Mouse (Mus musculus) neural tube, embryonic 13.5 days (tissue): ENCODE results near the gene Tbx10. TPM values are rescaled to one million over a fixed set of nuclear protein-coding genes. Genes with fewer than 3 reads are reported as not detected.
A peak's percentile ranks its signal among the peaks of the same experiment; 100 is the strongest.

Experiments
- ATAC-seq: fragments of 200-750 bp; cut with Nextera tagmentation; 2 replicates; pipeline ENCODE4 v1.8.0; 2017; ENCODE audit warnings: low read depth, mild to moderate bottlenecking, moderate TSS enrichment, moderate library complexity
- H3K27ac ChIP-seq: fragments of 300-500 bp; sonication (generic); replicated peaks from 2 replicates; pipeline ENCODE4 v1.5.1; 2015; ENCODE audit warnings: moderate library complexity, mild to moderate bottlenecking, inconsistent platforms
- H3K27me3 ChIP-seq: fragments of 300-500 bp; sonication (generic); 2 replicates; pipeline ENCODE4 v1.6.1; 2015; ENCODE audit warnings: mild to moderate bottlenecking, inconsistent platforms
- H3K36me3 ChIP-seq: fragments of 300-500 bp; sonication (generic); 2 replicates; pipeline ENCODE4 v1.6.1; 2015; ENCODE audit warnings: mild to moderate bottlenecking, inconsistent platforms
- H3K4me1 ChIP-seq: fragments of 300-500 bp; sonication (generic); replicated peaks from 2 replicates; pipeline ENCODE4 v1.6.1; 2015; ENCODE audit warnings: inconsistent platforms
- H3K4me2 ChIP-seq: fragments of 300-500 bp; sonication (generic); 2 replicates; pipeline ENCODE4 v1.6.1; 2015; ENCODE audit warnings: inconsistent platforms, mild to moderate bottlenecking, moderate library complexity
- H3K4me3 ChIP-seq: fragments of 300-500 bp; sonication (generic); 2 replicates; pipeline ENCODE4 v1.5.1; 2015; ENCODE audit warnings: mild to moderate bottlenecking, inconsistent platforms
- H3K9ac ChIP-seq: fragments of 300-500 bp; sonication (generic); 2 replicates; pipeline ENCODE4 v1.6.1; 2015; ENCODE audit warnings: moderate library complexity, mild to moderate bottlenecking, inconsistent platforms
- H3K9me3 ChIP-seq: fragments of 300-500 bp; sonication (generic); 2 replicates; pipeline ENCODE4 v1.6.1; 2016; ENCODE audit warnings: inconsistent platforms
- WGBS: fragments of 180-500 bp; shearing (Covaris S2); methylation state at CpG from one replicate; pipeline ENCODE4 v1.1.7; 2015; 5-methylcytosine and 5-hydroxymethylcytosine counted together
- polyA plus RNA-seq: library from polyadenylated mRNA; unstranded; fragments of >200 nt; fragmentation: Nextera tagmentation; extraction: Ambion mirVana; gene quantifications from 2 replicates; pipeline ENCODE4 v1.2.1, GENCODE M21; 2015

Gene Tbx10
- polyA plus RNA-seq, 1 experiment from 2014 or later = not detected

DNA sequence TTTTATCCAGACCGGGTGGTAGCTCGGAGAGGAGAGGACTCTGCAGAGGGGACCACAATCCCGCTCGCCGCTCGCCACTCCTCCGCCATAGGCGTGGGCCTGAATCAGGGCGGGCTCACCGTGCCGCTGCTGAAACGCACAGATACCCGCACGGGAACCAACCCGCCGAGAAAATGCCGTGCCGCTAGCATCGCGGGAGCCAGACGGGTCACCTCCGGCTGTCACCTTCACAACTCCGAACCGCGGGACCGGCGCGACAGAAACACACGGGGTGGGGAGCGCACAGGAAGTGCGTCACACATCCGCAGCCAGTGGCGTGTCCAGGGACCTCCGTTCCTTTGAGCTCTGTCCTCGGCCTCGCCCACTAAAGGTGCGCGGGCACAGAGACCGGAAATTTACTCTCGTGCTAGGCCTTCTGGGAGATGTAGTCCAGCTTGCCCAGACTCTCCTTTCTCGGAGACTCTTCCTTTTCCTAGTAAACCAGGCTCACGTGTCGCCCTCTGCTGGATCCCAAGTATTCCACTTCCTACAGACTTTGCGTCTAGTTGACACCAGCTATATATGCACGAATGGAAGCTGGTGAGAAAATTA lies 20.0 kb downstream of the Tbx10 start, which contains the start of gene Ndufv1:
Gene Ndufv1, minus strand, starts transcription at position 375 of the 591 bp plus-strand sequence.
- H3K9ac ChIP-seq = peak within 1 kb of the TSS; percentile 80
- peaks cover 20% of the 10 kb centered on the region for H3K4me1 ChIP-seq
- H3K27me3 ChIP-seq = no peaks in the 10 kb centered on the region
- peak within 1 kb of the TSS; percentile 73 for H3K27ac ChIP-seq
- peak; percentile 99 for ATAC-seq
- no peaks in the 10 kb centered on the region for H3K9me3 ChIP-seq
- under 1% methylated on average over 45 of the region's 45 CpGs for WGBS
- H3K4me2 ChIP-seq = peak within 1 kb of the TSS; percentile 61
- H3K4me3 ChIP-seq = peak within 1 kb of the TSS; percentile 79
- peaks cover 34% of the 10 kb centered on the region for H3K36me3 ChIP-seq

DNA sequence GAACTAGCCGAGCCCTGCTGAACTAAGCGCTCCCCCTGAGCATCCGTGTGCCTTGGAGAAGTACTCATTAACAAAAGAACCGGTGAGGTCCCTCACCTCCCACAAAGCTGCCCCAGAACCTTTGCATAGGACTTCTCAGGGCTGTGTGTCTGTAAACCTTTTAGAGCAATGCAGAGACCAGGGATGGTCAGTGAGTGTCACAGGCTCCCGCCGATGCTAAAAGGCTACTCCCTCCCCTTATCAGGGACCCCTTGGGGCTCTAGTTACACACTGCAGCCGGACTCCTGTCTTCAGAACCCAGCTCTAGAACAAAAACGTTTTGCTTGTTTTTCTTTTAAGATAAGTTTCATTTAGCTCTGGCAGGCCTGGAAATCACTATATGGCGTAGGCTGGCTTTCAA lies 20.5 kb downstream of the Tbx10 start:
- no peaks in the 10 kb centered on the region for H3K9me3 ChIP-seq
- H3K27me3 ChIP-seq = no peaks in the 10 kb centered on the region
- ATAC-seq = no peak; the same call in 1 of the 2 replicates
- peak overlapping the region; percentile 79 for H3K4me3 ChIP-seq
- peaks cover 29% of the 10 kb centered on the region for H3K36me3 ChIP-seq
- WGBS = 21% methylated on average over 9 of the region's 9 CpGs
- peaks cover 20% of the 10 kb centered on the region for H3K4me1 ChIP-seq
- peak overlapping the region; percentile 44 for H3K9ac ChIP-seq
- no peak overlapping the region for H3K27ac ChIP-seq
- peak overlapping the region; percentile 47 for H3K4me2 ChIP-seq

DNA sequence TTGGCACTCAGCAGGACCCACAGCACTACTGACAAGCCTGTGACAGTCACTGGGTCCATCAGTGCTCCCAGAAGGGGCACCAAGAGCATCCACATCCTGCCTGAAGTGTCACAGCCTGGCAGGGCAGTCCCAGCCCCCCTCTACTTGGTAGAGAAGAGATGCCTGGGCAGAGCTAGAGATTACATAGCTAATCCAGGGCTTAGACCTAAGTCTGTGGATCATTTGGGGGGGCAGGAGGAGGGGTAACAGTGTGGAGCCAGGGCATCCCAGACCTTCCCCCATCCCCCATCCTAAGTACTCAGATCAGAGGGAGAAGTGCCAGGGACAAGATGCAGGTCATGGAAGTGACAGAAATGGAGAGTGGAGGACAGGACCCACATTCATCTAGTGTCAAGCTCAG lies 22.2 kb downstream of the Tbx10 start:
- Histone ChIP-seq H3K4me2 (no peak overlapping the region), H3K4me1 (peaks cover 20% of the 10 kb centered on the region), H3K4me3 (no peak overlapping the region), H3K27me3 (no peaks in the 10 kb centered on the region), H3K27ac (no peak overlapping the region), H3K9ac (no peak overlapping the region), H3K36me3 (peaks cover 11% of the 10 kb centered on the region), H3K9me3 (no peaks in the 10 kb centered on the region)
- no peak for ATAC-seq

DNA sequence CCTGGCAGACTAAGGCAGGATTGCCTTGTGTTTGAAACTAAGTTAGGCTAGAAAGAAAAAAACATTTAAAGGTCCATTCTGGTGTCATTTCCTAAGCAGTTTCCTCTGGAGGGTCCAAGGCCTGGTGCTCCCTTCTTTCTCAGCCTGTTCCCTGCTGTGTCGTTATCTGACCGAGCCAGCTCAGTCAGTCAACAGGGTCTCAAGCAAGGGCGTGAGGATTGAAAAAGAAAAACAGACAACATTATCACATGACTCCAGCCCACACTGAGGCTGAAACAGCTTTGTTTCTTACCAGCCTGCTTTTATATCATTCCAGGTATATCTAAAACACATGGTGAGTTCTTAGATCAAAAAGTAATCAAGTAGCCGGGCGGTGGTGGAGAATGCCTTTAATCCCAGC lies 23.1 kb downstream of the Tbx10 start:
- ATAC-seq = no peak
- peaks cover 4% of the 10 kb centered on the region; the same call in 1 of the 2 replicates for H3K36me3 ChIP-seq
- WGBS = 64% methylated on average over 5 of the region's 5 CpGs
- H3K4me3 ChIP-seq = no peak overlapping the region
- H3K9ac ChIP-seq = 0 out of 2 replicates have a peak overlapping the region, but pooled peaks have one; percentile 5
- no peak overlapping the region for H3K27ac ChIP-seq
- no peak overlapping the region for H3K4me2 ChIP-seq
- no peaks in the 10 kb centered on the region for H3K9me3 ChIP-seq
- peaks cover 20% of the 10 kb centered on the region for H3K4me1 ChIP-seq
- H3K27me3 ChIP-seq = no peaks in the 10 kb centered on the region

DNA sequence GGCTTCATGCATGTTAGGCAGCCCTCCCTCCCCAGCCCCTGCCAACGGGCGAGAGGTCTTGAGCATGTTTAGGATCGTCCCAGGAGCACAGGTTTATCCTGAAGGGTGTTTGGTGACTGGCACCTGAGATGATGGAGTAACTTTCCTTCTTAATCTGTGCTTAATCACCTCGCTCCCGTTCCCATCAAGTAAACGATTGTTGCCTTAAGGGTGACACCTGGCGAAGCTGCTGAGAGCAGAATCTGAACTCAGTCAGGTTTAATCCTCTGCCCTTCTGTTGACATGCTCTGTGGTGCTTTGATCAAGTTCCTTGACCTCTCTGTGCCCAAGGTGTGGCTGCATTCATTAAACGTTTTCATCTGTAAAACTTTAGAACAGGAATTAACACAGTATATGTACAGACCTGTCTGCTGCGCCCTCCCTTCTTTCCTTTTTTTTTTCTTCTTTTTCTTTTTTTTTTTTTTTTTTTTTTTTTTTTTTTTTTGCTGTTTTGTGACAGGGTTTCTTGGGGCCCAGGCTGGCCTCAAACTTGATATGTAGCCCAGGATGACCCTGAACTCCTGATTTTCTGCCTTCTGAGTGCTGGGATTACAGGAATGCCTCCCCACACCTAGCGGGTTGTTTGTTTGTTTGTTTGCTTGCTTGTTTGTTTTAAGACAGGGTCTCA lies 25.5 kb downstream of the Tbx10 start:
- WGBS = 74% methylated on average over 10 of the region's 10 CpGs
- H3K27ac ChIP-seq = no peak overlapping the region
- ATAC-seq = no peak
- no peak overlapping the region for H3K4me2 ChIP-seq
- H3K36me3 ChIP-seq = no peaks in the 10 kb centered on the region
- no peaks in the 10 kb centered on the region for H3K9me3 ChIP-seq
- H3K27me3 ChIP-seq = no peaks in the 10 kb centered on the region
- H3K4me1 ChIP-seq = peaks cover 5% of the 10 kb centered on the region; the same call in 1 of the 2 replicates
- H3K4me3 ChIP-seq = no peak overlapping the region
- H3K9ac ChIP-seq = 0 out of 2 replicates have a peak overlapping the region, but pooled peaks have one; percentile 26

DNA sequence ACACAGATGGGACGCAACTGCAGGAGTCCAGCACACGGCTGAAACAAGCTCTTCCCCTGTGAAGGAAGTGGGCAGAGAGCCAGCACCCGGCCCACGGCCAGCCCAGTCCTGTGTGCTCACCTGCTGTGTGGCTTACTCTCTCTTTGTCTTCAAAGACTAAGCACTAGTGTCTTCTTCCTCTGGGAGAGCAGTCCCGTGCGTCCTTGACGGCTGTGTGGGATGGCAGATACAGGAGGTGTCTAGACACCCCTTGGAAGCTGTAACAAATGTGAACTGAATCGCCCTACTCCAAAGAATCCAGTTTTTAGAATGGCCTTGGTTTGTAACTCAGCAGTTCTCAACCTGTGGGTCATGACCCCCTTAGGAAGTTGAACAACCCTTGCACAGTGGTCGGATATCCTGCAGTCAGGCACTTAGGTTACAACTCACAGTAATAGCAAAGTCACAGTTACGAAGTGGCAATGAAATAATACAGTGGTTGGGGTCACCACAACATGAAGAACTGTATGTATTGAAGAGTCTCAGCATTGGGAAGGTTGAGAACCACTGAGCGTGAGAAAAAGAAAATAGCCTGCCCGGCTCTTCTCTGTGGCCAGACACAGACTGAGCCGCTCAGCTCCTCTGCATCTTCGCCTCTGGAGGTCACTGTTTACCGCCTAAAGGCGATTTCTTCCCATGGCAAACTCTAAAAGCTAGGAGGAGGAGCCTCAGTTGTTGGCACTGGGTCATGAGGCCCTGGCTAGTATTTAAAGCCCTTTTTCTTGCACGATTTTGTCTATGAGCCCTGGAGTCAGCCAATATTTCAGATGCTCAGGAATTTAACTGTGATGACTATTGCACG lies 26.4 kb downstream of the Tbx10 start:
- Histone ChIP-seq H3K4me2 (no peak overlapping the region), H3K36me3 (no peaks in the 10 kb centered on the region), H3K9me3 (no peaks in the 10 kb centered on the region), H3K27ac (no peak overlapping the region), H3K9ac (0 out of 2 replicates have a peak overlapping the region, but pooled peaks have one; percentile 38), H3K4me3 (no peak overlapping the region), H3K27me3 (no peaks in the 10 kb centered on the region), H3K4me1 (no peaks in the 10 kb centered on the region; the same call in 1 of the 2 replicates)
- 31% methylated on average over 18 of the region's 18 CpGs for WGBS
- peak; percentile 82 for ATAC-seq

DNA sequence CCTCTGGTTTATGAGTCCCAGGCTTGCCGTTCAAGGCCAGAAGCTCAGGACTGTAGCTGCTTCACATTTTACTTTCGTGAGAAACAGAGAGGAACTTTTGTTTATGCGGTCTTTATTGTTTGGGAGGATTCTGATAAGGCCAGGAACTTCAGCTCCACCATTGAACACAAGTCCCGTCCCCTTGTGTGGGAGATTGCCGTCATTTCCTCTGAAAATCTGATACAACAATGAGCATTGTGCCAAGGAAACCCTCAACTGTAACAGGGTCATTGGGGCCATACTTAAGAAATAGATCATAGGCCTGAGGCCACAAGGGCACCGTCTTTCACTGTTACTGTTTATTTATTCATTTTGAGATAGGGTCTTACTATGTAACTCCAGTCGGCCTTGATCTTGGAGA lies 30.6 kb downstream of the Tbx10 start:
- Histone ChIP-seq H3K36me3 (no peaks in the 10 kb centered on the region), H3K4me1 (no peaks in the 10 kb centered on the region; the same call in 1 of the 2 replicates), H3K4me3 (no peak overlapping the region), H3K9ac (no peak overlapping the region), H3K27me3 (no peaks in the 10 kb centered on the region), H3K9me3 (no peaks in the 10 kb centered on the region), H3K27ac (no peak overlapping the region), H3K4me2 (no peak overlapping the region)
- ATAC-seq = no peak
- 81% methylated on average over 7 of the region's 7 CpGs for WGBS

DNA sequence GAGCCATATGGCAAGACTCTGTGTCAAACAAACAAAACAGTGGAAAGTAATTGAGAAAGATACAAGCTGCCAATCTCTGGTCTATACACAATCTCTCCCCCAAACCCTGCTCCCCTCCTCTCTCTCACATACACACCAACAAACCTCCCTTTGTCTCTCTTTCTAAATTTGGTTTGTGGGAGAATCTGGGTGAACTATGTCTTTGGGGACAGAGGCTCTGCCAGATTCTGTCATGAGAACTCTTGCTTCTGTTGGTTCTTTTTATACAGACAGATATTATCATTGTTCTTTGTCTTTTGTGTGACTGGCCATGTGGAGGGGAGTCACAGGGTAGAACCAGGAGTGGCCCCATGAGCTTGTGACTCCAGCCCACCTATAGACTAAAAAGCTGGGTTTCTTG lies 35.0 kb downstream of the Tbx10 start:
- no peak for ATAC-seq
- Histone ChIP-seq H3K27me3 (no peaks in the 10 kb centered on the region), H3K9ac (no peak overlapping the region)

DNA sequence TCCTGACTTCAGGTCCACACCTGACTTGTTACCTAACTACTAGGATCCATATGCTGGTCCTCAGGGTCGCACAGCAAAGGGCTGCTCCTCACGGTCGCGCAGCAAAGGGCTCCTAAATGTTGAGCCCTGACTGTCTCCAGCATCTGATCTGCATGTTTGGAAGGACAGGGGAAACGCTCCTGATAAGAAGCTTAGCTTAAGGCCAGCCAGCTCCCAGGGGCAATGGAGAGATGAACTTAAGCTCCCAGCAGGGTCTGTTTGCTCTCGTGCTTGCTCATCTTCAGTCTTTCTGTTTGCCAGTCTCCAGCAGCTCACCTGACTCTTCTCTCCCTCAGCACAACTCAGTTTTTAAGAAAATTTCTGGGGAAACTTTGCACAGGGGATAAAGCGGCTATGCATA lies 40.1 kb downstream of the Tbx10 start:
- Histone ChIP-seq H3K4me1 (peaks cover 13% of the 10 kb centered on the region; the same call in 1 of the 2 replicates), H3K4me3 (no peak overlapping the region), H3K4me2 (no peak overlapping the region), H3K36me3 (peaks cover 4% of the 10 kb centered on the region), H3K27me3 (no peaks in the 10 kb centered on the region), H3K9me3 (no peaks in the 10 kb centered on the region), H3K27ac (no peak overlapping the region), H3K9ac (no peak overlapping the region)
- 68% methylated on average over 7 of the region's 7 CpGs for WGBS
- no peak for ATAC-seq

More for the DNA sequence above, 35.0 kb downstream of the Tbx10 start:
- Histone ChIP-seq H3K9me3 (no peaks in the 10 kb centered on the region), H3K36me3 (no peaks in the 10 kb centered on the region), H3K27ac (no peak overlapping the region), H3K4me3 (no peak overlapping the region), H3K4me2 (no peak overlapping the region), H3K4me1 (no peaks in the 10 kb centered on the region)

DNA sequence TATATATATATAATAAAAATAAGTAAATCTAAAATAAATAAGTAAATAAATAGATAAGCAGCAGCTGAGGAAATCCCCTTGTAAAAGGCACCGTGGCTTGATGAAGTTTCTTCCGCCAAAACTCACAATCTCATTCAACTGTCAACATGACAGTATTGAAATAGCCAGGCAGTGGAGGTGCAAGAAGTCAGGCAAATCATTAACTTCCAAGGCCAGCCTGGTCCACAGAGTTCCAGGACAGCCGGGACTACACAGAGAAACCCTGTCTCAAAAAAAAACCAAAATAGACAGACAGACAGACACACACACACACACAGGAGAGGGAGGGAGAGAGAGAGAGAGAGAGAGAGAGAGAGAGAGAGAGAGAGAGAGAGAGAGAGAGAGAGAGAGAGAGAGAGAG lies 40.7 kb downstream of the Tbx10 start:
- WGBS = 73% methylated on average over 3 of the region's 3 CpGs
- H3K9ac ChIP-seq = no peak overlapping the region

DNA sequence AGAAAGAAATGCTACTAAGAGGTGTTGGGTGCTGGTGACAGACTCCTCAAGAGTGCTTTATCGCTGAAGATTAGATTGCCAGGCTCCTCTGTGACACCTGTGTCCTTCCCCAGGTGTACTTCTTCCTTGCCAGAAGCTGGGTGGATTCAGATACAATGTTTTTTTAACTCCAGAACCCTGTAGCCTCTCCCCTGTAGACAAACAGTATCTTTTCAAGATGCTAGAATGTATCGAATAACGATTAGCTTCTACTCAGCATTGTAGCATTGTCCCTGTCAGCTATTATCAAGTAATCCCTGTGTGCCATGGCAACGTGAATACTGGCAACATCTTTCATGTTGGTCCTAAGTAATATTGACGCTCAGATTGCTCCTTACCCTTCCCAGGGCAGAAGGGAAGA lies 41.2 kb downstream of the Tbx10 start:
- Histone ChIP-seq H3K36me3 (peaks cover 4% of the 10 kb centered on the region), H3K27ac (no peak overlapping the region), H3K9ac (no peak overlapping the region), H3K4me3 (no peak overlapping the region), H3K9me3 (no peaks in the 10 kb centered on the region), H3K4me1 (peaks cover 20% of the 10 kb centered on the region; the same call in 1 of the 2 replicates), H3K4me2 (no peak overlapping the region), H3K27me3 (no peaks in the 10 kb centered on the region)
- ATAC-seq = no peak
- WGBS = 75% methylated on average over 5 of the region's 5 CpGs

More for the DNA sequence above, 40.7 kb downstream of the Tbx10 start:
- Histone ChIP-seq H3K4me1 (peaks cover 19% of the 10 kb centered on the region; the same call in 1 of the 2 replicates), H3K27ac (no peak overlapping the region), H3K27me3 (no peaks in the 10 kb centered on the region), H3K9me3 (no peaks in the 10 kb centered on the region), H3K4me2 (no peak overlapping the region), H3K36me3 (peaks cover 4% of the 10 kb centered on the region), H3K4me3 (no peak overlapping the region)
- no peak for ATAC-seq
